Mouse (Mus musculus) hindbrain, embryonic 12.5 days (tissue): ENCODE data around the gene Wdr86. TPM values are rescaled to one million over a fixed set of nuclear protein-coding genes. Genes with fewer than 3 reads are reported as not detected.
"Not testable (repeated sequence)": the region's sequence is repeated elsewhere in the genome, so short reads cannot be mapped to it uniquely, and the experiment has no call there.

Experiments
- ATAC-seq: fragments of 200-750 bp; cut with Nextera tagmentation; 2 replicates; pipeline ENCODE4 v1.8.0; 2017; ENCODE audit warnings: moderate TSS enrichment; ENCODE audit not compliant: low FRiP score
- H3K27ac ChIP-seq: fragments of 300-500 bp; sonication (generic); 2 replicates; pipeline ENCODE4 v1.5.1; 2016; ENCODE audit warnings: mild to moderate bottlenecking
- H3K27me3 ChIP-seq: fragments of 300-500 bp; sonication (generic); 2 replicates; pipeline ENCODE4 v1.6.1; 2016; ENCODE audit warnings: mild to moderate bottlenecking
- H3K36me3 ChIP-seq: fragments of 300-500 bp; sonication (generic); 2 replicates; pipeline ENCODE4 v1.6.1; 2016; ENCODE audit warnings: mild to moderate bottlenecking
- H3K4me1 ChIP-seq: fragments of 300-500 bp; sonication (generic); 2 replicates; pipeline ENCODE4 v1.6.1; 2016
- H3K4me2 ChIP-seq: fragments of 300-500 bp; sonication (generic); replicated peaks from 2 replicates; pipeline ENCODE4 v1.6.1; 2016; ENCODE audit warnings: mild to moderate bottlenecking
- H3K4me3 ChIP-seq: fragments of 300-500 bp; sonication (generic); 2 replicates; pipeline ENCODE4 v1.5.1; 2016; ENCODE audit warnings: mild to moderate bottlenecking
- H3K9ac ChIP-seq: fragments of 300-500 bp; sonication (generic); 2 replicates; pipeline ENCODE4 v1.6.1; 2016; ENCODE audit warnings: mild to moderate bottlenecking, moderate library complexity
- H3K9me3 ChIP-seq: fragments of 300-500 bp; sonication (generic); replicated peaks from 2 replicates; pipeline ENCODE4 v1.6.1; 2016; ENCODE audit warnings: mild to moderate bottlenecking
- WGBS: fragments of 180-500 bp; shearing (Covaris S2); methylation state at CpG from one replicate; pipeline ENCODE4 v1.1.7; 2016; 5-methylcytosine and 5-hydroxymethylcytosine counted together
- polyA plus RNA-seq: library from polyadenylated mRNA; unstranded; fragments of >200 nt; fragmentation: Nextera tagmentation; extraction: Ambion mirVana; gene quantifications from 2 replicates; pipeline ENCODE4 v1.2.1, GENCODE M21; 2016

The Wdr86 gene
- polyA plus RNA-seq, 1 experiment from 2014 or later = 17.7 TPM

GRCm38 (mm10) chr5:24704615-24705014 lies 25.9 kb downstream of the Wdr86 start:
- no peak for ATAC-seq
- 86% methylated on average over 8 of the region's 8 CpGs for WGBS
- H3K4me3 ChIP-seq = no peak overlapping the region
- H3K9me3 ChIP-seq = no peaks in the 10 kb centered on the region
- peaks cover 7% of the 10 kb centered on the region; the same call in 1 of the 2 replicates for H3K4me1 ChIP-seq
- H3K36me3 ChIP-seq = peaks cover 95% of the 10 kb centered on the region
- no peak overlapping the region for H3K4me2 ChIP-seq
- no peak overlapping the region for H3K9ac ChIP-seq
- no peaks in the 10 kb centered on the region for H3K27me3 ChIP-seq
- H3K27ac ChIP-seq = no peak overlapping the region

GRCm38 (mm10) chr5:24701271-24701670 lies 29.3 kb downstream of the Wdr86 start:
- Histone ChIP-seq H3K9ac (no peak overlapping the region), H3K9me3 (no peaks in the 10 kb centered on the region), H3K4me1 (peaks cover 7% of the 10 kb centered on the region; the same call in 1 of the 2 replicates), H3K36me3 (peaks cover 92% of the 10 kb centered on the region), H3K27me3 (no peaks in the 10 kb centered on the region), H3K4me3 (no peak overlapping the region), H3K27ac (0 out of 2 replicates have a peak overlapping the region, but pooled peaks have one; percentile 42), H3K4me2 (no peak overlapping the region)
- WGBS = 89% methylated on average over 3 of the region's 3 CpGs
- ATAC-seq = no peak

- H3K9ac ChIP-seq = no peak overlapping the region
- peaks cover 7% of the 10 kb centered on the region; the same call in 1 of the 2 replicates for H3K4me1 ChIP-seq
- peaks cover 90% of the 10 kb centered on the region for H3K36me3 ChIP-seq
- ATAC-seq = no peak
- H3K4me3 ChIP-seq = no peak overlapping the region
- no peak overlapping the region for H3K27ac ChIP-seq
- no peak overlapping the region for H3K4me2 ChIP-seq
- 92% methylated on average over 3 of the region's 3 CpGs for WGBS
- no peaks in the 10 kb centered on the region for H3K9me3 ChIP-seq
- no peaks in the 10 kb centered on the region for H3K27me3 ChIP-seq
Observed at GRCm38 (mm10) chr5:24696704-24697103, 33.8 kb downstream of the Wdr86 start.

GRCm38 (mm10) chr5:24687696-24688095 lies 42.8 kb downstream of the Wdr86 start:
- H3K27ac ChIP-seq = no peak overlapping the region
- H3K9ac ChIP-seq = no peak overlapping the region
- no peak overlapping the region for H3K4me3 ChIP-seq
- H3K4me2 ChIP-seq = no peak overlapping the region
- H3K4me1 ChIP-seq = peaks cover 9% of the 10 kb centered on the region; the same call in 1 of the 2 replicates
- H3K36me3 ChIP-seq = peaks cover 28% of the 10 kb centered on the region
- no peaks in the 10 kb centered on the region for H3K27me3 ChIP-seq
- 94% methylated on average over 1 of the region's 1 CpGs for WGBS
- no peaks in the 10 kb centered on the region for H3K9me3 ChIP-seq
- ATAC-seq = no peak

GRCm38 (mm10) chr5:24686671-24687420 lies 43.7 kb downstream of the Wdr86 start:
- not testable (repeated sequence) for H3K9me3 ChIP-seq, H3K27ac ChIP-seq, H3K27me3 ChIP-seq, H3K4me1 ChIP-seq, ATAC-seq
- 81% methylated on average over 16 of the region's 16 CpGs for WGBS
- Histone ChIP-seq H3K36me3 (peaks cover 21% of the 10 kb centered on the region), H3K9ac (0 out of 2 replicates have a peak overlapping the region, but pooled peaks have one; percentile 87), H3K4me2 (peak overlapping the region; percentile 70), H3K4me3 (peak overlapping the region; percentile 93)

GRCm38 (mm10) chr5:24686176-24686575 lies 44.4 kb downstream of the Wdr86 start:
- Histone ChIP-seq H3K4me3 (peak overlapping the region; percentile 93), H3K9ac (peak overlapping the region; percentile 87), H3K9me3 (no peaks in the 10 kb centered on the region), H3K27me3 (no peaks in the 10 kb centered on the region), H3K4me2 (peak overlapping the region; percentile 70), H3K36me3 (peaks cover 14% of the 10 kb centered on the region), H3K27ac (peak overlapping the region; percentile 94), H3K4me1 (peaks cover 9% of the 10 kb centered on the region; the same call in 1 of the 2 replicates)
- under 1% methylated on average over 15 of the region's 15 CpGs for WGBS
- peak; percentile 6; the same call in 1 of the 2 replicates for ATAC-seq

GRCm38 (mm10) chr5:24685366-24686093 lies 45.0 kb downstream of the Wdr86 start, which contains the start of gene Nub1:
Nub1 (plus strand) TSS chr5:24685532.
- Histone ChIP-seq H3K4me3 (peak within 1 kb of the TSS; percentile 93), H3K36me3 (peaks cover 8% of the 10 kb centered on the region), H3K9ac (peak within 1 kb of the TSS; percentile 87), H3K9me3 (no peaks in the 10 kb centered on the region), H3K4me1 (peaks cover 9% of the 10 kb centered on the region; the same call in 1 of the 2 replicates), H3K27ac (peak within 1 kb of the TSS; percentile 94), H3K27me3 (no peaks in the 10 kb centered on the region), H3K4me2 (peak within 1 kb of the TSS; percentile 70)
- WGBS = under 1% methylated on average over 52 of the region's 53 CpGs
- ATAC-seq = peak; percentile 98

- Histone ChIP-seq H3K9ac (peak overlapping the region; percentile 58), H3K36me3 (peaks cover 5% of the 10 kb centered on the region; the same call in 1 of the 2 replicates), H3K27me3 (no peaks in the 10 kb centered on the region), H3K27ac (peak overlapping the region; percentile 94), H3K4me3 (peak overlapping the region; percentile 93), H3K9me3 (no peaks in the 10 kb centered on the region), H3K4me2 (peak overlapping the region; percentile 70), H3K4me1 (peaks cover 9% of the 10 kb centered on the region; the same call in 1 of the 2 replicates)
- peak; percentile 74 for ATAC-seq
- 27% methylated on average over 16 of the region's 16 CpGs for WGBS
Observed at GRCm38 (mm10) chr5:24684578-24685365, 45.8 kb downstream of the Wdr86 start.

GRCm38 (mm10) chr5:24681436-24681835 lies 49.1 kb downstream of the Wdr86 start:
- H3K9ac ChIP-seq = no peak overlapping the region
- H3K4me3 ChIP-seq = no peak overlapping the region
- H3K4me2 ChIP-seq = no peak overlapping the region
- H3K4me1 ChIP-seq = 0 out of 2 replicates have a peak, but pooled peaks cover 3% of the 10 kb centered on the region
- no peaks in the 10 kb centered on the region for H3K36me3 ChIP-seq
- H3K9me3 ChIP-seq = no peaks in the 10 kb centered on the region
- H3K27me3 ChIP-seq = no peaks in the 10 kb centered on the region
- ATAC-seq = no peak
- WGBS = 58% methylated on average over 1 of the region's 1 CpGs
- H3K27ac ChIP-seq = no peak overlapping the region

- Histone ChIP-seq H3K4me3 (no peak overlapping the region), H3K36me3 (no peaks in the 10 kb centered on the region), H3K27me3 (peaks cover 4% of the 10 kb centered on the region; the same call in 1 of the 2 replicates), H3K27ac (no peak overlapping the region), H3K9me3 (no peaks in the 10 kb centered on the region), H3K9ac (no peak overlapping the region), H3K4me1 (no peaks in the 10 kb centered on the region), H3K4me2 (no peak overlapping the region)
- 36% methylated on average over 4 of the region's 4 CpGs for WGBS
- no peak for ATAC-seq
Observed at GRCm38 (mm10) chr5:24674238-24674637, 56.3 kb downstream of the Wdr86 start.
